Mouse (Mus musculus) C2C12 (cell line): ENCODE measurements around the gene Pitpnm1.

Experiments used
- CEBPB ChIP-seq: IDR thresholded peaks from one replicate; pipeline ENCODE4 v1.6.1; 2011; ENCODE audit warnings: low read depth, mild to moderate bottlenecking, control low read depth, moderate library complexity
- CTCF ChIP-seq: IDR thresholded peaks from one replicate; pipeline ENCODE4 v1.5.1; 2011; ENCODE audit not compliant: control insufficient read depth, insufficient read depth, insufficient read length
- MAX ChIP-seq: IDR thresholded peaks from one replicate; pipeline ENCODE4 v1.6.1; 2011; ENCODE audit warnings: mild to moderate bottlenecking, control low read depth
- MYOD1 ChIP-seq: IDR thresholded peaks from one replicate; pipeline ENCODE4 v1.6.1; 2011; ENCODE audit warnings: low read depth; ENCODE audit not compliant: control insufficient read depth, insufficient read length
- MYOG ChIP-seq: IDR thresholded peaks from one replicate; pipeline ENCODE4 v1.6.1; 2011; ENCODE audit not compliant: control insufficient read depth, insufficient read length; ENCODE audit errors: extremely low read depth
- USF1 ChIP-seq: IDR thresholded peaks from one replicate; pipeline ENCODE4 v1.6.1; 2011; ENCODE audit warnings: low read depth, mild to moderate bottlenecking, control low read depth, moderate library complexity

GRCm38 (mm10) chr19:4068717-4069410 is 30.9 kb upstream of the Pitpnm1 start:
- TF ChIP-seq CTCF (no peak), MYOG (no peak), MAX (no peak), MYOD1 (no peak), USF1 (no peak), CEBPB (no peak)
